Comparison of ENCODE assay signal across 10 mouse cellular contexts in genomic region chr2:157054297-157054696, GRCm38 (mm10). TPM values are rescaled to one million over a fixed set of nuclear protein-coding genes. Genes with fewer than 3 reads are reported as not detected.
DNase-seq lines count a peak whose midpoint lies in the region; ATAC-seq and TF ChIP-seq lines count a peak whose summit lies in the region.
"Had no signal": no experiment of that assay in that cellular context is flagged by ENCODE, and none has a peak within 500 bp of the region (broad histone marks: within the 10 kb centered on the region; RNA-seq: fewer than 3 reads in every experiment).

No protein-coding gene starts in this region.

- no peaks in the 10 kb centered on the region for H3K9me3 ChIP-seq in heart, embryonic 11.5 days (replicated peaks; ENCODE audit: control insufficient read depth, low read length)
- no peaks in the 10 kb centered on the region for H3K9me3 ChIP-seq in midbrain, postnatal 0 days (ENCODE audit: low read length)
- no peaks in the 10 kb centered on the region for H3K9me3 ChIP-seq in liver, embryonic 11.5 days (ENCODE audit: control insufficient read depth, low read length)
- H3K9me3 ChIP-seq: megakaryocyte, embryonic 14.5 days had no signal

- H3K36me3 ChIP-seq in heart, embryonic 11.5 days (ENCODE audit: control insufficient read depth, insufficient read depth, low read length), result peaks cover 7% of the 10 kb centered on the region
- peaks cover 30% of the 10 kb centered on the region for H3K36me3 ChIP-seq in midbrain, postnatal 0 days (ENCODE audit: insufficient read depth, low read length)
- peaks cover 8% of the 10 kb centered on the region; the same call in 1 of the 2 replicates for H3K36me3 ChIP-seq in liver, embryonic 11.5 days (ENCODE audit: control insufficient read depth, insufficient read depth, low read length)

- no peak for TF ChIP-seq CTCF in lung, adult 2 months (IDR thresholded peaks at IDR 0.05; ENCODE audit: insufficient read depth, low read length)
- no peak for TF ChIP-seq CTCF in cortical plate, adult 2 months (IDR thresholded peaks at IDR 0.05; ENCODE audit: extremely low read depth, insufficient read depth, low read length)
- TF ChIP-seq CTCF in midbrain, postnatal 0 days (IDR thresholded peaks at IDR 0.05), result no peak

- TF ChIP-seq POLR2A in lung, adult 2 months (IDR thresholded peaks at IDR 0.05; ENCODE audit: borderline replicate concordance, extremely low read depth, low read depth, low read length), result no peak
- no peak for TF ChIP-seq POLR2A in cortical plate, adult 2 months (IDR thresholded peaks at IDR 0.05; ENCODE audit: extremely low read depth, insufficient read depth, low read length)

- no peaks in the 10 kb centered on the region for H3K27me3 ChIP-seq in heart, embryonic 11.5 days (ENCODE audit: control insufficient read depth, insufficient read depth, low read length)
- no peaks in the 10 kb centered on the region for H3K27me3 ChIP-seq in midbrain, postnatal 0 days (ENCODE audit: insufficient read depth, low read length)
- H3K27me3 ChIP-seq in liver, embryonic 11.5 days (replicated peaks; ENCODE audit: control insufficient read depth, insufficient read depth, low read length), result no peaks in the 10 kb centered on the region

- DNase-seq in heart, adult 8-10 months (ENCODE audit: low spot score), result no peak
- peak; percentile 65 to 78 for DNase-seq in lung, adult 18-20 months
- no peak for DNase-seq in lung, adult 2 months
- no peak for DNase-seq in midbrain, postnatal 0 days (ENCODE audit: low spot score)
- no peak for DNase-seq in liver, embryonic 11.5 days (ENCODE audit: low spot score)
- DNase-seq: thymus, adult 18-20 months had no signal

- no peak overlapping the region for H3K4me3 ChIP-seq in heart, embryonic 11.5 days (ENCODE audit: low read depth, low read length)
- H3K4me3 ChIP-seq in lung, adult 2 months (replicated peaks; ENCODE audit: extremely low read depth, low read depth, low read length), result no peak overlapping the region
- no peak overlapping the region for H3K4me3 ChIP-seq in cortical plate, adult 2 months (ENCODE audit: insufficient read depth, low read length)
- no peak overlapping the region for H3K4me3 ChIP-seq in midbrain, postnatal 0 days (ENCODE audit: low read depth, low read length)
- H3K4me3 ChIP-seq in liver, embryonic 11.5 days (ENCODE audit: low read depth, low read length), result no peak overlapping the region

- H3K4me2 ChIP-seq in heart, embryonic 11.5 days, result no peak overlapping the region
- H3K4me2 ChIP-seq in midbrain, postnatal 0 days (ENCODE audit: low read depth, low read length, poor library complexity, severe bottlenecking), result no peak overlapping the region
- no peak overlapping the region for H3K4me2 ChIP-seq in liver, embryonic 11.5 days

- no peak for ATAC-seq in heart, embryonic 11.5 days (replicated peaks; ENCODE audit: insufficient number of reproducible peaks, low FRiP score, low TSS enrichment)
- ATAC-seq in midbrain, postnatal 0 days (ENCODE audit: low FRiP score), result no peak
- ATAC-seq in liver, embryonic 11.5 days (replicated peaks; ENCODE audit: low FRiP score), result no peak

- 73% methylated on average over 8 of the region's 8 CpGs for WGBS in heart, embryonic 11.5 days (ENCODE audit: insufficient replicate concordance)
- WGBS in lung, adult 2 months, result 67% methylated on average over 8 of the region's 8 CpGs
- 83% methylated on average over 8 of the region's 8 CpGs for WGBS in midbrain, postnatal 0 days
- 85% methylated on average over 8 of the region's 8 CpGs for WGBS in liver, embryonic 11.5 days

- H3K27ac ChIP-seq in heart, embryonic 11.5 days (ENCODE audit: low read depth, low read length), result 0 out of 2 replicates have a peak overlapping the region, but pooled peaks have one; percentile 37
- 0 out of 2 replicates have a peak overlapping the region, but pooled peaks have one; percentile 4 for H3K27ac ChIP-seq in cortical plate, adult 2 months (ENCODE audit: insufficient read depth, low read length)
- peak overlapping the region; percentile 14; the same call in 1 of the 2 replicates for H3K27ac ChIP-seq in midbrain, postnatal 0 days (ENCODE audit: low read depth, low read length)
- H3K27ac ChIP-seq in liver, embryonic 11.5 days (ENCODE audit: low read depth, low read length), result no peak overlapping the region

- H3K4me1 ChIP-seq in heart, embryonic 11.5 days (ENCODE audit: control insufficient read depth, insufficient read depth, low read length), result peaks cover 22% of the 10 kb centered on the region
- H3K4me1 ChIP-seq in lung, adult 2 months (ENCODE audit: control insufficient read depth, insufficient read depth, low read length), result peaks cover 19% of the 10 kb centered on the region
- peaks cover 9% of the 10 kb centered on the region; the same call in 1 of the 2 replicates for H3K4me1 ChIP-seq in cortical plate, adult 2 months (ENCODE audit: control insufficient read depth, insufficient read depth, low read length)
- H3K4me1 ChIP-seq in midbrain, postnatal 0 days (ENCODE audit: insufficient read depth, low read length), result peaks cover 15% of the 10 kb centered on the region
- H3K4me1 ChIP-seq in liver, embryonic 11.5 days (replicated peaks; ENCODE audit: control insufficient read depth, insufficient read depth, low read length), result peaks cover 10% of the 10 kb centered on the region

- no peak overlapping the region for H3K9ac ChIP-seq in heart, embryonic 11.5 days (ENCODE audit: low read depth, low read length)
- H3K9ac ChIP-seq in midbrain, postnatal 0 days (replicated peaks; ENCODE audit: low read length, poor library complexity, severe bottlenecking), result no peak overlapping the region
- no peak overlapping the region for H3K9ac ChIP-seq in liver, embryonic 11.5 days (ENCODE audit: low read depth, low read length)

RNA-seq across cellular contexts. Expression of gene Soga1, which starts 24.8 kb away (rescaled TPM):
- polyA plus RNA-seq in heart, embryonic 11.5 days (2014; fragmentation: Nextera tagmentation; extraction: Ambion mirVana), result 3.4 and 3.6 TPM in 2 replicates
- 10 to 100 TPM in 1 of 4 experiments, 1 to 10 TPM in 3; 8.7 to 11.1 (median 8.9) TPM for total RNA-seq in heart, adult 8-10 months (2022)
- 34.1 and 37.1 TPM in 2 replicates for polyA plus RNA-seq in lung, adult 2 months (2012; rRNA removed)
- 5.8 and 6.8 TPM in 2 replicates for polyA plus RNA-seq in cortical plate, adult 2 months (2012; rRNA removed)
- total RNA-seq in midbrain, postnatal 0 days (2014; rRNA removed), result 122 and 132 TPM in 2 replicates
- 2.8 and 3.9 TPM in 2 replicates for polyA plus RNA-seq in midbrain, postnatal 0 days (2015; fragmentation: Nextera tagmentation; extraction: Ambion mirVana)
- polyA plus RNA-seq in liver, embryonic 11.5 days (2014; fragmentation: Nextera tagmentation; extraction: Ambion mirVana), result 4.0 and 5.3 TPM in 2 replicates

RNA-seq across cellular contexts. Expression of gene Tldc2, which starts 32.6 kb away (rescaled TPM):
- polyA plus RNA-seq in heart, embryonic 11.5 days (2014; fragmentation: Nextera tagmentation; extraction: Ambion mirVana), result 0.26 TPM in 1 of 2 replicates, not detected in the other
- total RNA-seq in heart, adult 8-10 months (2022), result not detected
- not detected in 2 replicates for polyA plus RNA-seq in lung, adult 2 months (2012; rRNA removed)
- not detected in 2 replicates for polyA plus RNA-seq in cortical plate, adult 2 months (2012; rRNA removed)
- total RNA-seq in midbrain, postnatal 0 days (2014; rRNA removed), result not detected in 2 replicates
- polyA plus RNA-seq in midbrain, postnatal 0 days (2015; fragmentation: Nextera tagmentation; extraction: Ambion mirVana), result not detected in 2 replicates
- polyA plus RNA-seq in liver, embryonic 11.5 days (2014; fragmentation: Nextera tagmentation; extraction: Ambion mirVana), result not detected in 2 replicates
- total RNA-seq: layer of hippocampus, postnatal 36 days had no signal

RNA-seq across cellular contexts. Expression of gene Dsn1, which starts 47.3 kb away (rescaled TPM):
- polyA plus RNA-seq in heart, embryonic 11.5 days (2014; fragmentation: Nextera tagmentation; extraction: Ambion mirVana), result 38.4 and 48.4 TPM in 2 replicates
- total RNA-seq in heart, adult 8-10 months (2022), result 1 to 10 TPM; 1.1 to 2.2 (median 1.6) TPM
- 1.2 and 1.8 TPM in 2 replicates for polyA plus RNA-seq in lung, adult 2 months (2012; rRNA removed)
- 5.4 and 5.8 TPM in 2 replicates for polyA plus RNA-seq in cortical plate, adult 2 months (2012; rRNA removed)
- 5.3 and 8.8 TPM in 2 replicates for total RNA-seq in midbrain, postnatal 0 days (2014; rRNA removed)
- polyA plus RNA-seq in midbrain, postnatal 0 days (2015; fragmentation: Nextera tagmentation; extraction: Ambion mirVana), result 7.2 and 7.8 TPM in 2 replicates
- polyA plus RNA-seq in liver, embryonic 11.5 days (2014; fragmentation: Nextera tagmentation; extraction: Ambion mirVana), result 45.0 and 45.7 TPM in 2 replicates

Comparison
In these comparisons a context has a peak if more than half of its experiments do, and no peak if none do; other contexts are left out.
1. DNase-seq: peak in lung, adult 18-20 months (2 of 2); none in heart, adult 8-10 months (single experiment), lung, adult 2 months (single experiment), midbrain, postnatal 0 days (single experiment) and liver, embryonic 11.5 days (single experiment).